Mouse (Mus musculus): ENCODE results near the gene Gm49339. TPM values are rescaled to one million over a fixed set of nuclear protein-coding genes. Genes with fewer than 3 reads are reported as not detected.

The Gm49339 gene
- total RNA-seq, 1 experiment: not detected

- Histone ChIP-seq H3K9me3 (ENCODE audit: control insufficient read depth, insufficient read depth, low read depth, low read length) (no peaks in the 10 kb centered on the region), H3K4me3 (ENCODE audit: insufficient read depth in 1 of 2, low read depth in 1 of 2, low read length in 2 of 2, poor library complexity in 1 of 2, severe bottlenecking in 1 of 2) (no peak overlapping the region), H3K27ac (ENCODE audit: insufficient read depth, low read depth, low read length, poor library complexity, severe bottlenecking) (no peak overlapping the region), H3K4me1 (ENCODE audit: control insufficient read depth in 2 of 2, insufficient read depth in 2 of 2, low read length in 2 of 2, poor library complexity in 1 of 2) (no peaks in the 10 kb centered on the region), H3K36me3 (ENCODE audit: control insufficient read depth, insufficient read depth, low read length, poor library complexity, severe bottlenecking) (no peaks in the 10 kb centered on the region), H3K9ac (ENCODE audit: insufficient read depth, low read depth, low read length, poor library complexity, severe bottlenecking) (no peak overlapping the region)
- no peak for DNase-seq (ENCODE audit: low read depth, low spot score)
- in situ Hi-C loops (cut with MboI; ENCODE audit: low sequenced_read_pairs in 2 of 2, unreplicated experiment in 2 of 2): no loop called here
- TF ChIP-seq ZNF384 (IDR thresholded peaks at IDR 0.05; ENCODE audit: low read depth, low read length) (no peak), CHD2 (IDR thresholded peaks at IDR 0.05; ENCODE audit: low read depth, low read length) (no peak), ZC3H11A (IDR thresholded peaks at IDR 0.05; ENCODE audit: borderline replicate concordance, low read depth, low read length) (no peak), MAFK (IDR thresholded peaks at IDR 0.05; ENCODE audit: insufficient read depth, low read depth, low read length) (no peak), HCFC1 (IDR thresholded peaks at IDR 0.05; ENCODE audit: borderline replicate concordance, insufficient read depth, low read length) (no peak)
Measured at GRCm38 (mm10) chr10:51528840-51529434, 48.5 kb downstream of the Gm49339 start.

- TF ChIP-seq ZC3H11A (IDR thresholded peaks at IDR 0.05; ENCODE audit: borderline replicate concordance, low read depth, low read length) (no peak), HCFC1 (IDR thresholded peaks at IDR 0.05; ENCODE audit: borderline replicate concordance, insufficient read depth, low read length) (no peak), ZNF384 (IDR thresholded peaks at IDR 0.05; ENCODE audit: low read depth, low read length) (no peak), CHD2 (IDR thresholded peaks at IDR 0.05; ENCODE audit: low read depth, low read length) (no peak), MAFK (IDR thresholded peaks at IDR 0.05; ENCODE audit: insufficient read depth, low read depth, low read length) (no peak)
Measured at GRCm38 (mm10) chr10:51529497-51529896, 49.1 kb downstream of the Gm49339 start.

GRCm38 (mm10) chr10:51530813-51531212 is 50.4 kb downstream of the Gm49339 start:
- no peaks in the 10 kb centered on the region for H3K4me1 ChIP-seq (ENCODE audit: control insufficient read depth in 2 of 2, insufficient read depth in 2 of 2, low read length in 2 of 2, poor library complexity in 1 of 2)
- in situ Hi-C loops (cut with MboI; ENCODE audit: low sequenced_read_pairs in 2 of 2, unreplicated experiment in 2 of 2): no loop called here
- no peak for DNase-seq (ENCODE audit: low read depth, low spot score)
- no peak overlapping the region for H3K9ac ChIP-seq (ENCODE audit: insufficient read depth, low read depth, low read length, poor library complexity, severe bottlenecking)
- no peak for TF ChIP-seq HCFC1 (IDR thresholded peaks at IDR 0.05; ENCODE audit: borderline replicate concordance, insufficient read depth, low read length)
- TF ChIP-seq ZNF384 (IDR thresholded peaks at IDR 0.05; ENCODE audit: low read depth, low read length): no peak
- no peak for TF ChIP-seq CHD2 (IDR thresholded peaks at IDR 0.05; ENCODE audit: low read depth, low read length)
- no peak for TF ChIP-seq ZC3H11A (IDR thresholded peaks at IDR 0.05; ENCODE audit: borderline replicate concordance, low read depth, low read length)
- no peak for TF ChIP-seq MAFK (IDR thresholded peaks at IDR 0.05; ENCODE audit: insufficient read depth, low read depth, low read length)
- H3K27ac ChIP-seq (ENCODE audit: insufficient read depth, low read depth, low read length, poor library complexity, severe bottlenecking): no peak overlapping the region
- no peak overlapping the region for H3K4me3 ChIP-seq (ENCODE audit: insufficient read depth in 1 of 2, low read depth in 1 of 2, low read length in 2 of 2, poor library complexity in 1 of 2, severe bottlenecking in 1 of 2)
- H3K9me3 ChIP-seq (ENCODE audit: control insufficient read depth, insufficient read depth, low read depth, low read length): no peaks in the 10 kb centered on the region
- no peaks in the 10 kb centered on the region for H3K36me3 ChIP-seq (ENCODE audit: control insufficient read depth, insufficient read depth, low read length, poor library complexity, severe bottlenecking)

More at GRCm38 (mm10) chr10:51529497-51529896, 49.1 kb downstream of the Gm49339 start:
- H3K9me3 ChIP-seq (ENCODE audit: control insufficient read depth, insufficient read depth, low read depth, low read length): no peaks in the 10 kb centered on the region
- H3K4me3 ChIP-seq (ENCODE audit: insufficient read depth in 1 of 2, low read depth in 1 of 2, low read length in 2 of 2, poor library complexity in 1 of 2, severe bottlenecking in 1 of 2): no peak overlapping the region
- in situ Hi-C loops (cut with MboI; ENCODE audit: low sequenced_read_pairs in 2 of 2, unreplicated experiment in 2 of 2): no loop called here
- no peak overlapping the region for H3K27ac ChIP-seq (ENCODE audit: insufficient read depth, low read depth, low read length, poor library complexity, severe bottlenecking)
- H3K9ac ChIP-seq (ENCODE audit: insufficient read depth, low read depth, low read length, poor library complexity, severe bottlenecking): no peak overlapping the region
- DNase-seq (ENCODE audit: low read depth, low spot score): no peak
- no peaks in the 10 kb centered on the region for H3K4me1 ChIP-seq (ENCODE audit: control insufficient read depth in 2 of 2, insufficient read depth in 2 of 2, low read length in 2 of 2, poor library complexity in 1 of 2)
- no peaks in the 10 kb centered on the region for H3K36me3 ChIP-seq (ENCODE audit: control insufficient read depth, insufficient read depth, low read length, poor library complexity, severe bottlenecking)

Other genes starting within 250 kb of the Gm49339 start
- gene Lilr4b, start within 50 bp of the Gm49339 start, total RNA-seq (2012; rRNA removed): 0.22 TPM in 1 of 2 replicates, not detected in the other
- gene Lilrb4a, start 10.3 kb downstream of the Gm49339 start, total RNA-seq (2012; rRNA removed): not detected in 2 replicates
- not detected in 2 replicates for gene Fam162b, start 109.9 kb downstream of the Gm49339 start, total RNA-seq (2012; rRNA removed)
- not detected in 2 replicates for gene Gprc6a, start 150.8 kb downstream of the Gm49339 start, total RNA-seq (2012; rRNA removed)
- gene Rfx6, start 197.1 kb downstream of the Gm49339 start, total RNA-seq (2012; rRNA removed): 0.11 TPM in 1 of 2 replicates, not detected in the other